Mouse (Mus musculus) CH12.LX (cell line): ENCODE measurements around the gene Slc5a4b. TPM values are rescaled to one million over a fixed set of nuclear protein-coding genes. Genes with fewer than 3 reads are reported as not detected.

Experiments
- DNase-seq: peaks from one replicate; pipeline ENCODE4 v3.0.0-alpha.2; 2013; ENCODE audit errors: extremely low read depth
- H3K27ac ChIP-seq: 2 replicates; pipeline ENCODE4 v1.5.1; 2012; ENCODE audit warnings: low read depth, mild to moderate bottlenecking, control low read depth, moderate library complexity; ENCODE audit not compliant: insufficient read depth
- H3K27me3 ChIP-seq: replicated peaks from 2 replicates; pipeline ENCODE3; 2012; ENCODE audit warnings: inconsistent platforms
- H3K36me3 ChIP-seq, 2 experiments: replicated peaks in 1 of 2; 2 replicates each; pipeline versions ENCODE3 to v1.6.1; 2012; ENCODE audit warnings: inconsistent platforms in 1 of 2, low read length in 1 of 2, mild to moderate bottlenecking in 1 of 2, mixed read lengths in 1 of 2, moderate library complexity in 1 of 2; ENCODE audit not compliant: control insufficient read depth in 1 of 2, insufficient read depth in 1 of 2
- H3K4me1 ChIP-seq, 2 experiments: 2 replicates each; pipeline ENCODE4 v1.6.1; 2012; ENCODE audit warnings: inconsistent platforms in 1 of 2, moderate library complexity in 1 of 2; ENCODE audit not compliant: insufficient read depth in 2 of 2, control insufficient read depth in 1 of 2
- H3K4me2 ChIP-seq: 2 replicates; pipeline ENCODE4 v1.6.1; 2012; ENCODE audit warnings: low read depth, mild to moderate bottlenecking, control low read depth; ENCODE audit not compliant: poor library complexity, insufficient read depth, severe bottlenecking
- H3K4me3 ChIP-seq, 3 experiments: fragments of 150-350 bp in 1 of 3; sonication (generic) in 1 of 3; replicated peaks in 1 of 3; 2 replicates each; pipeline versions ENCODE3 to v1.5.1; 2011 to 2012; ENCODE audit warnings: low read depth in 2 of 3, low read length in 2 of 3, mild to moderate bottlenecking in 2 of 3, moderate library complexity in 2 of 3, control low read depth in 1 of 3, improper control_type of control experiment in 1 of 3, inconsistent platforms in 1 of 3, mixed read lengths in 1 of 3; ENCODE audit not compliant: poor library complexity in 1 of 3
- H3K79me2 ChIP-seq: replicated peaks from 2 replicates; pipeline ENCODE4 v1.6.1; 2012; ENCODE audit warnings: mild to moderate bottlenecking, moderate library complexity; ENCODE audit not compliant: control insufficient read depth, poor library complexity, insufficient read depth, severe bottlenecking; ENCODE audit errors: extremely low read depth
- H3K9ac ChIP-seq: 2 replicates; pipeline ENCODE4 v1.6.1; 2012; ENCODE audit warnings: low read depth, mild to moderate bottlenecking, control low read depth, moderate library complexity; ENCODE audit not compliant: insufficient read depth
- H3K9me3 ChIP-seq: replicated peaks from 2 replicates; pipeline ENCODE3; 2012; ENCODE audit warnings: low read length, inconsistent platforms, mixed read lengths
- BHLHE40 ChIP-seq: IDR thresholded peaks from 2 replicates; pipeline ENCODE4 v1.6.1; 2011; ENCODE audit warnings: mild to moderate bottlenecking, low read depth, low read length, improper control_type of control experiment
- CTCF ChIP-seq, 2 experiments: IDR thresholded peaks in 1 of 2; conservative IDR thresholded peaks in 1 of 2; 2 replicates each; pipeline ENCODE4 v1.5.1; 2011 to 2012; ENCODE audit warnings: low read depth in 2 of 2, low read length in 2 of 2, improper control_type of control experiment in 1 of 2, inconsistent platforms in 1 of 2, mild to moderate bottlenecking in 1 of 2, moderate library complexity in 1 of 2
- E2F4 ChIP-seq: IDR thresholded peaks from 2 replicates; pipeline ENCODE4 v1.6.1; 2011; ENCODE audit warnings: low read depth, low read length, improper control_type of control experiment; ENCODE audit not compliant: insufficient replicate concordance
- ETS1 ChIP-seq: conservative IDR thresholded peaks from 2 replicates; pipeline ENCODE4 v1.6.1; 2012; ENCODE audit warnings: low read depth, mild to moderate bottlenecking, inconsistent platforms, low read length, improper control_type of control experiment, moderate library complexity
- IRF4 ChIP-seq: IDR thresholded peaks from 2 replicates; pipeline ENCODE4 v1.6.1; 2014; ENCODE audit warnings: low read depth, mild to moderate bottlenecking, inconsistent platforms, low read length, improper control_type of control experiment
- JUN ChIP-seq: IDR thresholded peaks from 2 replicates; pipeline ENCODE4 v1.6.1; 2011; ENCODE audit warnings: low read depth, mild to moderate bottlenecking, low read length, improper control_type of control experiment, moderate library complexity; ENCODE audit not compliant: insufficient read depth
- JUND ChIP-seq: conservative IDR thresholded peaks from 2 replicates; pipeline ENCODE4 v1.6.1; 2011; ENCODE audit warnings: low read depth, low read length, improper control_type of control experiment
- MAX ChIP-seq: IDR thresholded peaks from 2 replicates; pipeline ENCODE4 v1.6.1; 2011; ENCODE audit warnings: low read length, improper control_type of control experiment
- MXI1 ChIP-seq: IDR thresholded peaks from 2 replicates; pipeline ENCODE4 v1.6.1; 2011; ENCODE audit warnings: mild to moderate bottlenecking, low read depth, low read length, improper control_type of control experiment
- PAX5 ChIP-seq: IDR thresholded peaks from 2 replicates; pipeline ENCODE4 v1.6.1; 2012; ENCODE audit warnings: low read length, inconsistent platforms, mixed read lengths
- POLR2AphosphoS2 ChIP-seq: IDR thresholded peaks from 2 replicates; pipeline ENCODE4 v1.6.1; 2011; ENCODE audit warnings: low read depth, low read length, improper control_type of control experiment
- RAD21 ChIP-seq: IDR thresholded peaks from 2 replicates; pipeline ENCODE4 v1.6.1; 2011; ENCODE audit warnings: low read depth, mild to moderate bottlenecking, low read length, improper control_type of control experiment, moderate library complexity
- RCOR1 ChIP-seq: conservative IDR thresholded peaks from 2 replicates; pipeline ENCODE4 v1.6.1; 2012; ENCODE audit warnings: low read depth, mild to moderate bottlenecking, inconsistent platforms, low read length, improper control_type of control experiment
- SMC3 ChIP-seq: IDR thresholded peaks from 2 replicates; pipeline ENCODE4 v1.6.1; 2011; ENCODE audit warnings: low read depth, low read length, improper control_type of control experiment
- TCF12 ChIP-seq: IDR thresholded peaks from 2 replicates; pipeline ENCODE4 v1.6.1; 2014; ENCODE audit warnings: low read depth, mild to moderate bottlenecking, inconsistent platforms, low read length, improper control_type of control experiment
- UBTF ChIP-seq: IDR thresholded peaks from 2 replicates; pipeline ENCODE4 v1.6.1; 2012; ENCODE audit warnings: low read depth, mild to moderate bottlenecking, inconsistent platforms, low read length, improper control_type of control experiment, moderate library complexity
- USF2 ChIP-seq: conservative IDR thresholded peaks from 2 replicates; pipeline ENCODE4 v1.6.1; 2011; ENCODE audit warnings: low read depth, low read length, improper control_type of control experiment
- ZNF384 ChIP-seq: IDR thresholded peaks from 2 replicates; pipeline ENCODE4 v1.6.1; 2012; ENCODE audit warnings: low read depth, low read length, improper control_type of control experiment, inconsistent platforms
- dilution Hi-C: fragments of 300-500 bp; cut with MboI; formaldehyde crosslinking; loops from 2 replicates; pipeline ENCODE4 v1.14.3; 2020; ENCODE audit warnings: low sequenced_read_pairs; ENCODE audit not compliant: extremely low pct_unique_long_range_greater_than_20kb, extremely low pct_ligation_motif_present
- in situ Hi-C: fragments of 300-500 bp; cut with MboI; formaldehyde crosslinking; loops from 3 replicates; pipeline ENCODE4 v1.14.3; 2019; ENCODE audit warnings: low sequenced_read_pairs, low pct_ligation_motif_present, low pct_unique_long_range_greater_than_20kb, mixed read lengths
- polyA plus RNA-seq: library from polyadenylated mRNA; unstranded; fragments of >175 nt; gene quantifications from 2 replicates; pipeline ENCODE4 v1.2.1, GENCODE M21; 2012; ENCODE audit warnings: low read depth; ENCODE audit not compliant: insufficient read length
- total RNA-seq, 2 experiments: library from RNA; depleted of rRNA; stranded (reverse); fragments of 300-350 nt in 1 of 2; fragments of >200 nt in 1 of 2; gene quantifications; 2 replicates each; pipeline ENCODE4 v1.2.3; 2012 to 2014

The Slc5a4b gene
- total RNA-seq (2012; rRNA removed) (0.04 TPM in 1 of 2 replicates, not detected in the other), total RNA-seq (2014; rRNA removed) (not detected in 2 replicates), polyA plus RNA-seq (not detected in 2 replicates)

GRCm38 (mm10) chr10:76110861-76111260 is at the start of gene Slc5a4b:
Slc5a4b (minus strand) TSS chr10:76110961.
- Histone ChIP-seq H3K4me2 (no peak within 1 kb of the TSS), H3K4me3 (no peak within 1 kb of the TSS), H3K9ac (no peak within 1 kb of the TSS)
- TF ChIP-seq SMC3 (no peak), PAX5 (no peak), UBTF (no peak), RAD21 (no peak), TCF12 (no peak), E2F4 (no peak), USF2 (no peak), MXI1 (no peak), RCOR1 (no peak), ETS1 (no peak), JUN (no peak), ZNF384 (no peak), IRF4 (no peak)
- TF ChIP-seq, all 38 proteins: peak for 0
- no peaks in the 10 kb centered on the region for H3K9me3 ChIP-seq
- no peak within 1 kb of the TSS for H3K27ac ChIP-seq
- dilution Hi-C loops, result no loop called here
- H3K27me3 ChIP-seq, result peaks cover 1% of the 10 kb centered on the region
- H3K79me2 ChIP-seq, result no peaks in the 10 kb centered on the region
- no peak for DNase-seq
- no peaks in the 10 kb centered on the region; a peak in 1 of 4 replicates for H3K4me1 ChIP-seq
- in situ Hi-C loops, result loop anchor here (10.0 kb wide), 1 partner anchor 136 kb away; no protein-coding TSS in a partner anchor
- H3K36me3 ChIP-seq, result no peaks in the 10 kb centered on the region

GRCm38 (mm10) chr10:76158009-76158408 is 47.2 kb upstream of the Slc5a4b start:
- dilution Hi-C loops, result no loop called here

More at GRCm38 (mm10) chr10:76158009-76158408, 47.2 kb upstream of the Slc5a4b start:
- H3K9ac ChIP-seq, result no peak overlapping the region
- TF ChIP-seq BHLHE40, result no peak
- no peak for TF ChIP-seq SMC3
- no peak for TF ChIP-seq MAX
- TF ChIP-seq CTCF (conservative IDR thresholded peaks at IDR 0.05 in 1 of 2, IDR thresholded peaks at IDR 0.05 in 1 of 2; ENCODE audit: low read depth in 2 of 2, low read length in 2 of 2), result no peak
- no peak for TF ChIP-seq JUND
- no peak for TF ChIP-seq POLR2AphosphoS2
- TF ChIP-seq, all 38 proteins: peak for 0
- in situ Hi-C loops, result no loop called here
- Histone ChIP-seq H3K27ac (no peak overlapping the region), H3K4me3 (no peak overlapping the region), H3K36me3 (no peaks in the 10 kb centered on the region), H3K27me3 (no peaks in the 10 kb centered on the region), H3K4me2 (no peak overlapping the region), H3K9me3 (no peaks in the 10 kb centered on the region), H3K4me1 (peaks cover 0 to 11% of the 10 kb centered on the region in 2 experiments; a peak in 2 of 4 replicates), H3K79me2 (no peaks in the 10 kb centered on the region)
- no peak for DNase-seq
